In the genomic region with DNA sequence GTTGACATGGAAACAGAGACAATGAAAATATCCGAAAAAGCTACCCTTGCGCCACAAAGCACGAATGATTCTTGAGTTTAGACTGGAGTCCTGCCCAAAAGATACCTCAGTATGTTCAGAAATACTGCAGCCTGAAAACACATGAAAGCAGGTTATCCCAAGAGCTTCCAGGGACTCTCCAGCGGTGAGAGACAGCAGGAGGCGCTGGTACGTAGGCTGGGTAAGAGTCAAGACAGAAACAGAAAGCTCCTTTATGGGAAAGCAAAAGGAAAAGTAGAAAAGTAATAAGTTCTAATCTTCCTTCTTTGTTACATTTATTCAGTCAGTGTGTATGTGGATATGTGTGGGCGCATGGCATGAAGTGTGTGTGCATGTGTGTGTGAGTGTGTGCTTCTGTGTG, we compare ENCODE assay signal across 17 mouse cellular contexts. TPM values are rescaled to one million over a fixed set of nuclear protein-coding genes. Genes with fewer than 3 reads are reported as not detected.
"Had no signal": no experiment of that assay in that cellular context is flagged by ENCODE, and none has a peak within 500 bp of the region (broad histone marks: within the 10 kb centered on the region; RNA-seq: fewer than 3 reads in every experiment).

No protein-coding gene starts in this region.

- ATAC-seq: inflammation-experienced regulatory T-cells, adult 6 months; midbrain, embryonic 15.5 days had no signal

- H3K27me3 ChIP-seq: liver, embryonic 15.5 days; midbrain, embryonic 15.5 days; neural tube, embryonic 12.5 days had no signal

- H3K9ac ChIP-seq: liver, embryonic 15.5 days; lung, embryonic 14.5 days; midbrain, embryonic 15.5 days; neural tube, embryonic 12.5 days had no signal

- DNase-seq: kidney, adult 18-20 months; kidney, postnatal 14 days; layer of hippocampus, adult 9-11 months; lung, embryonic 14.5 days; lung, postnatal 36 days; right cerebral cortex, postnatal 4 days; spleen, adult 18-20 months; thymus, postnatal 36 days had no signal

- H3K4me2 ChIP-seq: liver, embryonic 11.5 days; liver, embryonic 15.5 days; lung, embryonic 14.5 days; midbrain, embryonic 11.5 days; midbrain, embryonic 15.5 days; neural tube, embryonic 12.5 days had no signal

- H3K9me3 ChIP-seq: limb, embryonic 10.5 days; liver, embryonic 15.5 days; midbrain, embryonic 15.5 days; neural tube, embryonic 12.5 days had no signal

- H3K27ac ChIP-seq: limb, embryonic 10.5 days; liver, embryonic 15.5 days; midbrain, embryonic 15.5 days; neural tube, embryonic 12.5 days had no signal

- H3K36me3 ChIP-seq: liver, embryonic 15.5 days; midbrain, embryonic 15.5 days had no signal

- H3K4me3 ChIP-seq: limb, embryonic 10.5 days; liver, embryonic 15.5 days; midbrain, embryonic 15.5 days; neural tube, embryonic 12.5 days had no signal

RNA-seq across cellular contexts. Expression of gene Clic6, which starts 31.5 kb away (rescaled TPM):
- total RNA-seq: monocyte, adult 5-6 weeks; neutrophil, adult 5-6 weeks had no signal
- polyA plus RNA-seq: inflammation-experienced regulatory T-cells, adult 6 months had no signal
